Comparison of ENCODE assay signal across 8 mouse cellular contexts in the genomic region with DNA sequence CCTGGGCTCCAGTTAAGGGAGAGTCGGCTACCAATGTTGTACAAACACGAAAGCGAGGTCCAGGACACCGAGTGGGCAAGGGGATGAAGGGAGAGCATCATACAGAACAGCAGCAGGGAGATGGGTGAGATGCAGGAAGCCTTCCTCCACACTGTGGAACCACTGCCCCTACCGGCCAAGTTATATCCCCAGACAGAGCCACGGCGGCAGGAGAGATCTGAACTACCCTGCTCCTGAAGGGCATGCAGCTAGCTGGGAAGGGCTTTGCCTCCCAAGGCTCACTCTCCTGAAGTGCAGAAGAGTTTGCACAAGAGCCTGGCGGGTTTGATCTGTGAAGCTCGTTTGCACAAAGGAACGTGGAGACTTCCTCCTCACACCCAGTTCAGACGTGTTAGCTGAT.
A peak's percentile ranks its signal among the peaks of the same experiment; 100 is the strongest.
DNase-seq lines count a peak whose midpoint lies in the region; ATAC-seq and TF ChIP-seq lines count a peak whose summit lies in the region.

No protein-coding gene starts in this region.

- no peak overlapping the region for H3K27ac ChIP-seq in intestine, postnatal 0 days (ENCODE audit: low read depth, low read length)
- no peak overlapping the region for H3K27ac ChIP-seq in midbrain, embryonic 14.5 days (replicated peaks; ENCODE audit: low read depth, low read length)

- peak; percentile 9 to 22 for DNase-seq in cerebellum, postnatal 36 days
- no peak for DNase-seq in cerebellum, adult 9-11 months
- DNase-seq in urinary bladder, postnatal 14 days (ENCODE audit: low spot score) = peak; percentile 24
- no peak for DNase-seq in urinary bladder, adult 2 months (ENCODE audit: low spot score)
- DNase-seq in midbrain, embryonic 14.5 days = peak; percentile 69
- no peak for DNase-seq in urinary bladder, adult 18-20 months (ENCODE audit: low spot score in 2 of 2)
- no peak for DNase-seq in ovary, adult 18-20 months (ENCODE audit: low spot score)

- H3K4me3 ChIP-seq in intestine, postnatal 0 days (ENCODE audit: low read depth, low read length) = no peak overlapping the region
- no peak overlapping the region for H3K4me3 ChIP-seq in midbrain, embryonic 14.5 days (replicated peaks; ENCODE audit: low read depth, low read length)

- H3K27me3 ChIP-seq in intestine, postnatal 0 days (replicated peaks; ENCODE audit: control insufficient read depth, insufficient read depth, low read length) = peaks cover 56% of the 10 kb centered on the region
- H3K27me3 ChIP-seq in midbrain, embryonic 14.5 days (ENCODE audit: control insufficient read depth, insufficient read depth, low read length) = peaks cover 25% of the 10 kb centered on the region

- peak; percentile 83 for TF ChIP-seq CTCF in intestine, postnatal 0 days (IDR thresholded peaks at IDR 0.05; ENCODE audit: low read depth)

- no peaks in the 10 kb centered on the region for H3K9me3 ChIP-seq in intestine, postnatal 0 days (ENCODE audit: control insufficient read depth)
- no peaks in the 10 kb centered on the region for H3K9me3 ChIP-seq in midbrain, embryonic 14.5 days (ENCODE audit: control insufficient read depth, low read length)

- H3K4me1 ChIP-seq in intestine, postnatal 0 days (replicated peaks; ENCODE audit: control insufficient read depth, insufficient read depth, low read length) = no peaks in the 10 kb centered on the region
- H3K4me1 ChIP-seq in midbrain, embryonic 14.5 days (ENCODE audit: control insufficient read depth, insufficient read depth, low read length) = peaks cover under 1% of the 10 kb centered on the region; the same call in 1 of the 2 replicates

- WGBS in intestine, postnatal 0 days = 18% methylated on average over 11 of the region's 11 CpGs
- WGBS in midbrain, embryonic 14.5 days = 16% methylated on average over 11 of the region's 11 CpGs

- no peak overlapping the region for H3K9ac ChIP-seq in intestine, postnatal 0 days (ENCODE audit: low read depth, low read length)
- H3K9ac ChIP-seq in midbrain, embryonic 14.5 days (replicated peaks; ENCODE audit: low read length) = no peak overlapping the region

- no peak for ATAC-seq in intestine, postnatal 0 days
- no peak for ATAC-seq in midbrain, embryonic 14.5 days (ENCODE audit: low FRiP score, low TSS enrichment)

- no peak overlapping the region for H3K4me2 ChIP-seq in intestine, postnatal 0 days (replicated peaks; ENCODE audit: low read depth)
- no peak overlapping the region for H3K4me2 ChIP-seq in midbrain, embryonic 14.5 days (ENCODE audit: low read length)

- H3K36me3 ChIP-seq in intestine, postnatal 0 days (ENCODE audit: control insufficient read depth, insufficient read depth) = no peaks in the 10 kb centered on the region
- H3K36me3 ChIP-seq in midbrain, embryonic 14.5 days (ENCODE audit: control insufficient read depth, insufficient read depth, low read length) = no peaks in the 10 kb centered on the region

Comparison
In these comparisons a context has a peak if more than half of its experiments do, and no peak if none do; other contexts are left out.
1. DNase-seq: peak in cerebellum, postnatal 36 days (2 of 2), urinary bladder, postnatal 14 days (single experiment) and midbrain, embryonic 14.5 days (single experiment); none in cerebellum, adult 9-11 months (single experiment), urinary bladder, adult 2 months (single experiment), urinary bladder, adult 18-20 months (0 of 2) and ovary, adult 18-20 months (single experiment).